Mouse (Mus musculus) cortical plate, adult 2 months (tissue): Measurements from ENCODE around the gene Slc25a23.

ENCODE experiments used
- CTCF ChIP-seq: fragments of 200-500 bp; IDR thresholded peaks from 2 replicates; pipeline ENCODE4 v1.5.1; 2011; ENCODE audit warnings: mild to moderate bottlenecking, control low read depth, low read length; ENCODE audit not compliant: insufficient read depth; ENCODE audit errors: extremely low read depth
- POLR2A ChIP-seq: fragments of 200-500 bp; IDR thresholded peaks from 2 replicates; pipeline ENCODE4 v1.6.1; 2011; ENCODE audit warnings: mild to moderate bottlenecking, low read length, control low read depth; ENCODE audit not compliant: insufficient read depth; ENCODE audit errors: extremely low read depth

DNA sequence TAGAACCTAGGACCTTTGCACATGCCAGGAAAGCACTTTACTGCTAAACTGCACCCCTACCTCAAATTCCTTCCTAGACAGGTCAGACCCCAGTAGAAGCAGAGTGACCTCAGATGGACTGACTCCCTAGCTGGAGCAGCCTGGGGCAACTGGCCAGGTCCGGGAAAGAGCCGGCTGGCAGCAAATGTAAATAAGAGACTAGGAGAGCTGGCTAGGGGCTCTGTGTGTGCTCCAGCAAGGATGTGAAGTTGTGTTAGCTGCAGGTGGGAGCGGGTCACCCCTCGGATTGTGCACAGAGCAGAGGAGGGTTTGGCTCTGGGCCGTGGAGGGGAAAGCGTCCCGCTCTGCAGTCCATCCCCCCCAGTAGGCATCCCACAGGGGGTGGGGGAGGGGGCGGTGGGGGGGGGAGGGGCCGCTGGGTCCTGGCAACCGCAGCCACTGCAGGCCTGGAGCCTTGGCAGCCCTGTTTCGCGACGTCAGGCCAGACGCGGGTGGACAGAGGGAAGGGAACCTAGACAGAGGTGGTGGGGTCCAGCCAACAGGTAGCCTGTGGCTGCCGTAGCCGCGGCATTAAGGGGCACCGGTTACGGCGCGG, 675 bp downstream of the Slc25a23 start, which contains the start of gene Crb3:
- TF ChIP-seq POLR2A: no peak
- no peak for TF ChIP-seq CTCF
